Mouse (Mus musculus): Measurements from ENCODE around the gene Thy1. TPM values are rescaled to one million over a fixed set of nuclear protein-coding genes. Genes with fewer than 3 reads are reported as not detected.

The Thy1 gene
- polyA plus RNA-seq, 1 experiment: not detected

DNA sequence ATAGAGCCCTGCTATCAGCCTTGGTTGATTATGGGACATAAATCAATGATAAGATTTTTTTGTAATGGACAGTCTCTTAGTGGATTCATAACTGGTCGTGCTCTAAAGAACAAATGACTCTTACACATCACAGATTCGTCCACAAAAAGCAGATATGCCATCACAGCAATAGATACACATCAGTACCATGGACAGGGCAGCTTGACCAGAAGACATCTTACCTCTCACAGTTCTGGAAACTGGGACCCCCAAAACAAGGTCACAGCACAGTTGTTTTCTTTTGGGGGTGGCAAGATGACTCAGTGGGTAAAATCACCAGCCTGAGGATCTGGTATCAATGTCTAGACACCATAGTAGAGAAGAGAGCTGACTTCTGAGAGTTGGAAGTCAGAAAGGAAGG is 35.9 kb upstream of the Thy1 start:
- Histone ChIP-seq H3K79me2 (ENCODE audit: control insufficient read depth, insufficient read depth) (no peaks in the 10 kb centered on the region), H3K4me3 (ENCODE audit: insufficient read depth, poor library complexity, severe bottlenecking) (no peak overlapping the region), H3K36me3 (ENCODE audit: control insufficient read depth, insufficient read depth) (no peaks in the 10 kb centered on the region), H3K27me3 (ENCODE audit: control insufficient read depth, insufficient read depth, insufficient read length) (no peaks in the 10 kb centered on the region), H3K79me3 (ENCODE audit: low read depth) (no peaks in the 10 kb centered on the region), H3ac (ENCODE audit: control insufficient read depth, insufficient read length, low read depth) (no peak overlapping the region)
- TF ChIP-seq USF1 (IDR thresholded peaks at IDR 0.05; ENCODE audit: low read depth) (no peak), FOSL1 (IDR thresholded peaks at IDR 0.05; ENCODE audit: insufficient read depth, low read length, poor library complexity, severe bottlenecking) (no peak), MYOG (IDR thresholded peaks at IDR 0.05; ENCODE audit: control insufficient read depth, extremely low read depth, insufficient read length) (no peak), MAX (IDR thresholded peaks at IDR 0.05) (no peak), CEBPB (IDR thresholded peaks at IDR 0.05; ENCODE audit: low read depth) (no peak), CTCF (IDR thresholded peaks at IDR 0.05; ENCODE audit: control insufficient read depth, insufficient read depth, insufficient read length) (no peak), MYOD1 (IDR thresholded peaks at IDR 0.05; ENCODE audit: control insufficient read depth, insufficient read length, low read depth) (no peak)

- TF ChIP-seq MYOG (IDR thresholded peaks at IDR 0.05; ENCODE audit: control insufficient read depth, extremely low read depth, insufficient read length) (no peak), CTCF (IDR thresholded peaks at IDR 0.05; ENCODE audit: control insufficient read depth, insufficient read depth, insufficient read length) (no peak), USF1 (IDR thresholded peaks at IDR 0.05; ENCODE audit: low read depth) (no peak), FOSL1 (IDR thresholded peaks at IDR 0.05; ENCODE audit: insufficient read depth, low read length, poor library complexity, severe bottlenecking) (no peak), MAX (IDR thresholded peaks at IDR 0.05) (no peak), CEBPB (IDR thresholded peaks at IDR 0.05; ENCODE audit: low read depth) (no peak), MYOD1 (IDR thresholded peaks at IDR 0.05; ENCODE audit: control insufficient read depth, insufficient read length, low read depth) (no peak)
- no peaks in the 10 kb centered on the region for H3K27me3 ChIP-seq (ENCODE audit: control insufficient read depth, insufficient read depth, insufficient read length)
- H3K79me3 ChIP-seq (ENCODE audit: low read depth): no peaks in the 10 kb centered on the region
- no peak overlapping the region for H3K4me3 ChIP-seq (ENCODE audit: insufficient read depth, poor library complexity, severe bottlenecking)
- no peak overlapping the region for H3ac ChIP-seq (ENCODE audit: control insufficient read depth, insufficient read length, low read depth)
- H3K79me2 ChIP-seq (ENCODE audit: control insufficient read depth, insufficient read depth): no peaks in the 10 kb centered on the region
- H3K36me3 ChIP-seq (ENCODE audit: control insufficient read depth, insufficient read depth): no peaks in the 10 kb centered on the region
Observed at GRCm38 (mm10) chr9:44007991-44008390, 35.2 kb upstream of the Thy1 start.

DNA sequence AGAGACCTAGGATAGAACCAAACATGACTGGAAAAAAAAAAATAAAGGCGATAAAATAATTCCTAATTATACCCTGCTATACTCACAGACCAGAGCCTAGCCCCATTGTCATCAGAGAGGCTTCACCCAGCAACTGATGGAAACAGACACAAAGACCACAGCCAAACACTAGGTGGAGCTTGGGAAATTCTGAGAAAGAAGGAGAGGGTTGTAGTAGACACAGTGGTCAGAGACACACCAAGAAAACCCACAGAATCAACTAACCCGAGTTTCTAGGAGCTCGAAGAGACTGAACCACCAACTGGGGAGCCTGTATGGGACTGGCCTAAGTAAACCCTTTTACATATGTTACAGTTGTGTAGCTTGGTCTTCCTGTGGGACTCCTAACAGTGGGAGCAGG is 32.3 kb upstream of the Thy1 start:
- Histone ChIP-seq H3K4me3 (ENCODE audit: insufficient read depth, poor library complexity, severe bottlenecking) (no peak overlapping the region), H3K79me3 (ENCODE audit: low read depth) (no peaks in the 10 kb centered on the region), H3K27me3 (ENCODE audit: control insufficient read depth, insufficient read depth, insufficient read length) (no peaks in the 10 kb centered on the region), H3K79me2 (ENCODE audit: control insufficient read depth, insufficient read depth) (no peaks in the 10 kb centered on the region), H3K36me3 (ENCODE audit: control insufficient read depth, insufficient read depth) (no peaks in the 10 kb centered on the region), H3ac (ENCODE audit: control insufficient read depth, insufficient read length, low read depth) (no peak overlapping the region)
- TF ChIP-seq CEBPB (IDR thresholded peaks at IDR 0.05; ENCODE audit: low read depth) (no peak), FOSL1 (IDR thresholded peaks at IDR 0.05; ENCODE audit: insufficient read depth, low read length, poor library complexity, severe bottlenecking) (no peak), CTCF (IDR thresholded peaks at IDR 0.05; ENCODE audit: control insufficient read depth, insufficient read depth, insufficient read length) (no peak)

DNA sequence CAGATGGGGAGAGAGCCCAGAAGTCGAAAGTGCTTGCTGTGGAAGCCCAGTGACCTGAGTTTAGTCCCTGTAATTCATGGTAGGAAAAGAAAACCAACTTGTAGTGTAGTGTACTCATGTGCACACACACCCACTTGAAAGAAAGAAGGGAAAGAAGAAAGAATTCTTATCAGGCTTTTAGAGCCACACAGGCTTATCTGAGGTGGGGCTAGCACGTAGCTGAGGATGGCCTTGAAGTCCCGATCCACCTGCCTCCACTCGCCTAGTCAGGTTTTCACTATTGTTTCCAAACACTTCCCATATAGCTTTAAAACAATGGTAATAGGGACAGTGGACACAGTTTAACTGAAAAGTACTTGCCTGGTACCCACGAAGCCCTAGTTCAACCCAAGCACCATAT is 31.5 kb upstream of the Thy1 start:
- H3K36me3 ChIP-seq (ENCODE audit: control insufficient read depth, insufficient read depth): no peaks in the 10 kb centered on the region
- H3K79me2 ChIP-seq (ENCODE audit: control insufficient read depth, insufficient read depth): no peaks in the 10 kb centered on the region
- no peaks in the 10 kb centered on the region for H3K79me3 ChIP-seq (ENCODE audit: low read depth)
- no peaks in the 10 kb centered on the region for H3K27me3 ChIP-seq (ENCODE audit: control insufficient read depth, insufficient read depth, insufficient read length)
- no peak overlapping the region for H3K4me3 ChIP-seq (ENCODE audit: insufficient read depth, poor library complexity, severe bottlenecking)
- H3ac ChIP-seq (ENCODE audit: control insufficient read depth, insufficient read length, low read depth): no peak overlapping the region
- TF ChIP-seq MYOG (IDR thresholded peaks at IDR 0.05; ENCODE audit: control insufficient read depth, extremely low read depth, insufficient read length) (no peak), CTCF (IDR thresholded peaks at IDR 0.05; ENCODE audit: control insufficient read depth, insufficient read depth, insufficient read length) (no peak), USF1 (IDR thresholded peaks at IDR 0.05; ENCODE audit: low read depth) (no peak), FOSL1 (IDR thresholded peaks at IDR 0.05; ENCODE audit: insufficient read depth, low read length, poor library complexity, severe bottlenecking) (no peak), MYOD1 (IDR thresholded peaks at IDR 0.05; ENCODE audit: control insufficient read depth, insufficient read length, low read depth) (no peak), MAX (IDR thresholded peaks at IDR 0.05) (no peak), CEBPB (IDR thresholded peaks at IDR 0.05; ENCODE audit: low read depth) (no peak)

DNA sequence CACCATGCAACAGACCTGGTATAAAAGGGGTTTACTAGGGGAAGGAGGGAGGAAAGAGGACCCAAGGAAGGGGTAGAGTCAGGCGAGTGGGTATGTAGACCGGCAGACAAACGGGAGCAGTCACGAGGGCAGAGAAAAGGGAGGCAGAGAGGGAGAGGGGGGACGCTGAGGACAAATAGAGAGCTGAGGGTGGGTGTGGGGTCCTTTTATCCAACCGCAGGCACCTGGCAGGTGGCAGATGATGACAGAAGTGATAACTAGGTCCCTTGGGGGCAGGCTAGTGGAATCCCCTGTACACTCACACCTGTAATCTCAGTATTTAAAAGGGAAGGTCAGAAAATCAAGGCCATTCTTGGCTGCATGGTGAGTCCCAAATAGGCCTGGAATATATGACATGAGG is 31.0 kb upstream of the Thy1 start:
- Histone ChIP-seq H3K79me3 (ENCODE audit: low read depth) (no peaks in the 10 kb centered on the region), H3K36me3 (ENCODE audit: control insufficient read depth, insufficient read depth) (no peaks in the 10 kb centered on the region), H3ac (ENCODE audit: control insufficient read depth, insufficient read length, low read depth) (no peak overlapping the region), H3K27me3 (ENCODE audit: control insufficient read depth, insufficient read depth, insufficient read length) (no peaks in the 10 kb centered on the region), H3K4me3 (ENCODE audit: insufficient read depth, poor library complexity, severe bottlenecking) (no peak overlapping the region), H3K79me2 (ENCODE audit: control insufficient read depth, insufficient read depth) (no peaks in the 10 kb centered on the region)
- TF ChIP-seq FOSL1 (IDR thresholded peaks at IDR 0.05; ENCODE audit: insufficient read depth, low read length, poor library complexity, severe bottlenecking) (no peak), CEBPB (IDR thresholded peaks at IDR 0.05; ENCODE audit: low read depth) (no peak), MYOD1 (IDR thresholded peaks at IDR 0.05; ENCODE audit: control insufficient read depth, insufficient read length, low read depth) (no peak), MYOG (IDR thresholded peaks at IDR 0.05; ENCODE audit: control insufficient read depth, extremely low read depth, insufficient read length) (no peak), USF1 (IDR thresholded peaks at IDR 0.05; ENCODE audit: low read depth) (no peak)

DNA sequence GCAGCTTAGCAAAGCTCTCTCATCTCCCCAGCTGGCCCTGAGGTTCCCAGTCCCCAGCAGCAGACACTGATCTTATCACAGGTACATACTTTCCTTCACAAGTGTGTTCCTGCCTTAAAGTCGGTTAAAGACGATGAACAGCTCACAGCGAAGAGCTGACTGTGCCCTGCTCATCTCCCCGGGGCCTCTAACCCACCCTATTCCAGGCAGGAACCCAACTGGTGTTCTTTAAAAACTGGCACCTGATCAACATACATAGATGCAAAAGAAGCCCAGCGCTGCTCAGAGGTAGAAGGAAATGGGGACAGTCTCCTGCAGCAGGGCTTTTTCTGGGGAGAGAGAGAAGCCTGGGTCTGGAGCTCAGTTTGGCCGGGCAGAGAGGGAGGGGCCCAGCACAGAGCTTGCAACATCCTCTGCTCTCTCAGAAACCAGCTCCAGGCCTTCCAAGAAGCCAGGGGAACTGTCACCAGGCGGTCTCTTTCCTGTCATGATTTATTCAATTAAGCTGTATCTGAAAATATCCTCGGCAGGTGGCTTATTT is 30.4 kb upstream of the Thy1 start:
- Histone ChIP-seq H3K36me3 (ENCODE audit: control insufficient read depth, insufficient read depth) (no peaks in the 10 kb centered on the region), H3K79me3 (ENCODE audit: low read depth) (no peaks in the 10 kb centered on the region), H3K79me2 (ENCODE audit: control insufficient read depth, insufficient read depth) (no peaks in the 10 kb centered on the region), H3K4me3 (ENCODE audit: insufficient read depth, poor library complexity, severe bottlenecking) (no peak overlapping the region), H3K27me3 (ENCODE audit: control insufficient read depth, insufficient read depth, insufficient read length) (no peaks in the 10 kb centered on the region), H3ac (ENCODE audit: control insufficient read depth, insufficient read length, low read depth) (no peak overlapping the region)
- no peak for TF ChIP-seq USF1 (IDR thresholded peaks at IDR 0.05; ENCODE audit: low read depth)
- TF ChIP-seq MYOD1 (IDR thresholded peaks at IDR 0.05; ENCODE audit: control insufficient read depth, insufficient read length, low read depth): no peak
- TF ChIP-seq FOSL1 (IDR thresholded peaks at IDR 0.05; ENCODE audit: insufficient read depth, low read length, poor library complexity, severe bottlenecking): no peak
- TF ChIP-seq CTCF (IDR thresholded peaks at IDR 0.05; ENCODE audit: control insufficient read depth, insufficient read depth, insufficient read length): no peak
- TF ChIP-seq CEBPB (IDR thresholded peaks at IDR 0.05; ENCODE audit: low read depth): no peak
- TF ChIP-seq MYOG (IDR thresholded peaks at IDR 0.05; ENCODE audit: control insufficient read depth, extremely low read depth, insufficient read length): no peak
- no peak for TF ChIP-seq MAX (IDR thresholded peaks at IDR 0.05)
